Mouse (Mus musculus): ENCODE measurements around the gene Hoxa3. TPM values are rescaled to one million over a fixed set of nuclear protein-coding genes. Genes with fewer than 3 reads are reported as not detected.

The Hoxa3 gene
- polyA plus RNA-seq, 1 experiment: not detected

- no peaks in the 10 kb centered on the region for H3K4me1 ChIP-seq (ENCODE audit: control insufficient read depth, insufficient read depth, low read length)
- TF ChIP-seq POLR2A (IDR thresholded peaks at IDR 0.05; ENCODE audit: extremely low read depth, insufficient read depth, low read length): no peak
- no peak for TF ChIP-seq CTCF (IDR thresholded peaks at IDR 0.05; ENCODE audit: extremely low read depth, insufficient read depth, low read length)
- no peak overlapping the region for H3K4me3 ChIP-seq (ENCODE audit: insufficient read depth, low read length)
- no peak overlapping the region for H3K27ac ChIP-seq (ENCODE audit: insufficient read depth, low read length)
Observed at GRCm38 (mm10) chr6:52189172-52189591, 24.0 kb downstream of the Hoxa3 start.

- Histone ChIP-seq H3K4me1 (ENCODE audit: control insufficient read depth, insufficient read depth, low read length) (no peaks in the 10 kb centered on the region), H3K27ac (ENCODE audit: insufficient read depth, low read length) (no peak overlapping the region), H3K4me3 (ENCODE audit: insufficient read depth, low read length) (no peak overlapping the region)
- TF ChIP-seq POLR2A (IDR thresholded peaks at IDR 0.05; ENCODE audit: extremely low read depth, insufficient read depth, low read length) (no peak), CTCF (IDR thresholded peaks at IDR 0.05; ENCODE audit: extremely low read depth, insufficient read depth, low read length) (no peak)
Observed at GRCm38 (mm10) chr6:52186500-52186899, 26.6 kb downstream of the Hoxa3 start.

- Histone ChIP-seq H3K27ac (ENCODE audit: insufficient read depth, low read length) (no peak overlapping the region), H3K4me3 (ENCODE audit: insufficient read depth, low read length) (no peak overlapping the region), H3K4me1 (ENCODE audit: control insufficient read depth, insufficient read depth, low read length) (no peaks in the 10 kb centered on the region)
- TF ChIP-seq POLR2A (IDR thresholded peaks at IDR 0.05; ENCODE audit: extremely low read depth, insufficient read depth, low read length) (no peak), CTCF (IDR thresholded peaks at IDR 0.05; ENCODE audit: extremely low read depth, insufficient read depth, low read length) (no peak)
Observed at GRCm38 (mm10) chr6:52185834-52186233, 27.3 kb downstream of the Hoxa3 start.

GRCm38 (mm10) chr6:52185222-52185621 is 27.9 kb downstream of the Hoxa3 start:
- no peak for TF ChIP-seq POLR2A (IDR thresholded peaks at IDR 0.05; ENCODE audit: extremely low read depth, insufficient read depth, low read length)
- no peak for TF ChIP-seq CTCF (IDR thresholded peaks at IDR 0.05; ENCODE audit: extremely low read depth, insufficient read depth, low read length)
- Histone ChIP-seq H3K4me1 (ENCODE audit: control insufficient read depth, insufficient read depth, low read length) (no peaks in the 10 kb centered on the region), H3K4me3 (ENCODE audit: insufficient read depth, low read length) (no peak overlapping the region), H3K27ac (ENCODE audit: insufficient read depth, low read length) (no peak overlapping the region)

GRCm38 (mm10) chr6:52184668-52185067 is 28.5 kb downstream of the Hoxa3 start:
- Histone ChIP-seq H3K4me3 (ENCODE audit: insufficient read depth, low read length) (no peak overlapping the region), H3K4me1 (ENCODE audit: control insufficient read depth, insufficient read depth, low read length) (no peaks in the 10 kb centered on the region), H3K27ac (ENCODE audit: insufficient read depth, low read length) (no peak overlapping the region)
- TF ChIP-seq POLR2A (IDR thresholded peaks at IDR 0.05; ENCODE audit: extremely low read depth, insufficient read depth, low read length) (no peak), CTCF (IDR thresholded peaks at IDR 0.05; ENCODE audit: extremely low read depth, insufficient read depth, low read length) (no peak)

- Histone ChIP-seq H3K4me3 (ENCODE audit: insufficient read depth, low read length) (no peak overlapping the region), H3K27ac (ENCODE audit: insufficient read depth, low read length) (no peak overlapping the region)
- TF ChIP-seq POLR2A (IDR thresholded peaks at IDR 0.05; ENCODE audit: extremely low read depth, insufficient read depth, low read length) (no peak), CTCF (IDR thresholded peaks at IDR 0.05; ENCODE audit: extremely low read depth, insufficient read depth, low read length) (no peak)
Observed at GRCm38 (mm10) chr6:52183311-52184080, 29.6 kb downstream of the Hoxa3 start.

GRCm38 (mm10) chr6:52182793-52183192 is 30.3 kb downstream of the Hoxa3 start:
- no peak overlapping the region for H3K27ac ChIP-seq (ENCODE audit: insufficient read depth, low read length)
- TF ChIP-seq CTCF (IDR thresholded peaks at IDR 0.05; ENCODE audit: extremely low read depth, insufficient read depth, low read length): no peak
- no peak for TF ChIP-seq POLR2A (IDR thresholded peaks at IDR 0.05; ENCODE audit: extremely low read depth, insufficient read depth, low read length)
- no peak overlapping the region for H3K4me3 ChIP-seq (ENCODE audit: insufficient read depth, low read length)
- H3K4me1 ChIP-seq (ENCODE audit: control insufficient read depth, insufficient read depth, low read length): no peaks in the 10 kb centered on the region

More at GRCm38 (mm10) chr6:52183311-52184080, 29.6 kb downstream of the Hoxa3 start:
- H3K4me1 ChIP-seq (ENCODE audit: control insufficient read depth, insufficient read depth, low read length): no peaks in the 10 kb centered on the region

- TF ChIP-seq POLR2A (IDR thresholded peaks at IDR 0.05; ENCODE audit: extremely low read depth, insufficient read depth, low read length) (no peak), CTCF (IDR thresholded peaks at IDR 0.05; ENCODE audit: extremely low read depth, insufficient read depth, low read length) (no peak)
- H3K4me3 ChIP-seq (ENCODE audit: insufficient read depth, low read length): no peak overlapping the region
- no peak overlapping the region for H3K27ac ChIP-seq (ENCODE audit: insufficient read depth, low read length)
- no peaks in the 10 kb centered on the region for H3K4me1 ChIP-seq (ENCODE audit: control insufficient read depth, insufficient read depth, low read length)
Observed at GRCm38 (mm10) chr6:52182030-52182429, 31.1 kb downstream of the Hoxa3 start.

- no peak overlapping the region for H3K4me3 ChIP-seq (ENCODE audit: insufficient read depth, low read length)
- TF ChIP-seq CTCF (IDR thresholded peaks at IDR 0.05; ENCODE audit: extremely low read depth, insufficient read depth, low read length): no peak
- TF ChIP-seq POLR2A (IDR thresholded peaks at IDR 0.05; ENCODE audit: extremely low read depth, insufficient read depth, low read length): no peak
- no peak overlapping the region for H3K27ac ChIP-seq (ENCODE audit: insufficient read depth, low read length)
- H3K4me1 ChIP-seq (ENCODE audit: control insufficient read depth, insufficient read depth, low read length): no peaks in the 10 kb centered on the region
Observed at GRCm38 (mm10) chr6:52180726-52181125, 32.4 kb downstream of the Hoxa3 start.

GRCm38 (mm10) chr6:52180213-52180710 is 32.9 kb downstream of the Hoxa3 start:
- no peak overlapping the region for H3K27ac ChIP-seq (ENCODE audit: insufficient read depth, low read length)
- no peak for TF ChIP-seq POLR2A (IDR thresholded peaks at IDR 0.05; ENCODE audit: extremely low read depth, insufficient read depth, low read length)
- TF ChIP-seq CTCF (IDR thresholded peaks at IDR 0.05; ENCODE audit: extremely low read depth, insufficient read depth, low read length): no peak
- H3K4me3 ChIP-seq (ENCODE audit: insufficient read depth, low read length): no peak overlapping the region
- no peaks in the 10 kb centered on the region for H3K4me1 ChIP-seq (ENCODE audit: control insufficient read depth, insufficient read depth, low read length)
